Mouse (Mus musculus): ENCODE measurements at regions not wholly inside any gene's neighbourhood (a gene's known extent, or its start where the extent isn't known, plus 50 kb on each side); places are given as distances from the start of the nearest gene placed in this dataset.

- TF ChIP-seq CTCF (IDR thresholded peaks at IDR 0.05; ENCODE audit: extremely low read depth, insufficient read depth, low read length) (no peak), POLR2A (IDR thresholded peaks at IDR 0.05; ENCODE audit: extremely low read depth, insufficient read depth, low read length) (no peak)
Measured at GRCm38 (mm10) chr13:60020175-60020487, 157.0 kb downstream of the Gas1 start.

Measured in cortical plate, adult 2 months (tissue).